Mouse (Mus musculus) G1E (cell line): ENCODE measurements around the gene Itpr3. TPM values are rescaled to one million over a fixed set of nuclear protein-coding genes. Genes with fewer than 3 reads are reported as not detected.

Experiments
- ATAC-seq: 2 replicates; pipeline ENCODE4 v1.8.0; 2016; ENCODE audit warnings: mild to moderate bottlenecking; ENCODE audit not compliant: insufficient number of reproducible peaks, poor library complexity, low FRiP score, severe bottlenecking; ENCODE audit errors: extremely low read depth
- DNase-seq: peaks from one replicate; pipeline ENCODE4 v3.0.0; 2012; ENCODE audit warnings: low spot score
- H3K27me3 ChIP-seq: 2 replicates; pipeline ENCODE4 v1.6.1; 2012; ENCODE audit warnings: mild to moderate bottlenecking, low read length, inconsistent platforms; ENCODE audit not compliant: insufficient read depth
- H3K36me3 ChIP-seq: replicated peaks from 2 replicates; pipeline ENCODE3; 2012; ENCODE audit warnings: mild to moderate bottlenecking, inconsistent platforms
- H3K4me1 ChIP-seq: 2 replicates; pipeline ENCODE4 v1.6.1; 2012; ENCODE audit warnings: low read depth, low read length, inconsistent platforms, mixed read lengths; ENCODE audit not compliant: insufficient read depth
- H3K4me3 ChIP-seq: 2 replicates; pipeline ENCODE4 v1.5.1; 2012; ENCODE audit warnings: low read depth, mild to moderate bottlenecking, inconsistent platforms, low read length, moderate library complexity, mixed read lengths
- H3K9me3 ChIP-seq: replicated peaks from 2 replicates; pipeline ENCODE4 v1.6.1; 2012; ENCODE audit warnings: inconsistent platforms
- CTCF ChIP-seq: IDR thresholded peaks from 2 replicates; pipeline ENCODE4 v1.5.1; 2012; ENCODE audit warnings: low read depth, low read length, inconsistent platforms, mixed read lengths
- GATA1 ChIP-seq: IDR thresholded peaks from 2 replicates; pipeline ENCODE4 v1.6.1; 2012; ENCODE audit warnings: borderline replicate concordance, low read length, inconsistent platforms, mixed read lengths
- GATA2 ChIP-seq: IDR thresholded peaks from 2 replicates; pipeline ENCODE4 v1.6.1; 2012; ENCODE audit warnings: low read depth, low read length, inconsistent platforms, borderline replicate concordance
- POLR2AphosphoS5 ChIP-seq: IDR thresholded peaks from 2 replicates; pipeline ENCODE4 v1.6.1; 2012; ENCODE audit warnings: low read depth, low read length, inconsistent platforms; ENCODE audit not compliant: insufficient replicate concordance
- TAL1 ChIP-seq: conservative IDR thresholded peaks from 2 replicates; pipeline ENCODE4 v1.6.1; 2012; ENCODE audit warnings: low read depth, low read length, inconsistent platforms, mixed read lengths
- polyA plus RNA-seq: library from polyadenylated mRNA; stranded (reverse); fragments of >175 nt; gene quantifications from 2 replicates; pipeline ENCODE4 v1.2.3, GENCODE M21; 2012
- total RNA-seq, 2 experiments: library from RNA; stranded (forward) in 1 of 2; stranded (reverse) in 1 of 2; fragments of 200-1000 nt in 1 of 2; fragments of >200 nt in 1 of 2; fragmentation: Nextera tagmentation in 1 of 2; gene quantifications; 2 replicates each; pipeline ENCODE4 v1.2.3; 2014 to 2017

The Itpr3 gene
- total and polyA plus RNA-seq, 3 experiments, result 3.2 to 6.9 (median 4.9) TPM

DNA sequence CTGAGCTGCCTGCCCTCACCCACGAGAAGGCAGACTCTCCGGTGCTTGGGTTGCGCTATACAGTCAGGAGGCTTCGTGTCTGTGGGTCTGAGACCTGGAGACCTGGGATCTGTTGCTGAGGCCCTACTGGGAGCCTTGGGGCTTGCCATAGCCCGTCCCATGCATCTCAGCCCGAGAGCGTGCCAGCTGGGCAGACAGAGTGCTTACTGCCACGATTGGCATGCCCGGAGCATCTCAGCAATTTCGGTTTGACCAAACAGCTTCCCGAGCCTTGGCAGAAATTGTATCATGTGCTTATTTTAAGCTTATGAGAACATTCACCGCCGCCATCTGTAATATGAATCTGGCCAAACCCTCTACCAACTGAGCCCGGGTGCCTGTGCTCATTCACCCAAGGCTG is 97.2 kb downstream of the Itpr3 start:
- peaks cover 71% of the 10 kb centered on the region for H3K4me1 ChIP-seq

DNA sequence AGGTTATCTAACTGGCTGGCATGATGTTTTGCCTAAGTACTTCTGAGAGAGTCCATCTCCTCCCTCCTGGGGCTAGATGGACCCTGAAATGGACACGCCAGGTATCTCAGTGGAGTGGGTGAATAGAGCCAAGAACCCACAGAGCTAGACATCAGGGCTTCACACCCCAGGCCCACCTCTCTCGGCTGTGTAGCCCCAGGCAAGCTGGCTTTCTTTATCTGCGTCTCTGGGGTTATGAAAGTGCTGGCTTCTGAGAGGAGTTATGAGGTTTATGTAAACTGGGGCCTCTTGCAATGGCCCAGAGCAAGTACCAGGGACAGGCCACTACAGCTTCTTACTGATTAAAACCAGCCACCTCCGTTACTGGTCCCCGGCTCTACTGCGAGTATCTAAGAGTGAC is 97.8 kb downstream of the Itpr3 start:
- Histone ChIP-seq H3K4me1 (peaks cover 68% of the 10 kb centered on the region), H3K9me3 (peaks cover 21% of the 10 kb centered on the region), H3K4me3 (no peak overlapping the region), H3K27me3 (peaks cover 21% of the 10 kb centered on the region), H3K36me3 (no peaks in the 10 kb centered on the region)
- TF ChIP-seq POLR2AphosphoS5 (no peak), GATA1 (no peak), TAL1 (no peak), CTCF (no peak), GATA2 (no peak)
- ATAC-seq, result no peak
- DNase-seq, result no peak

More for the DNA sequence above, 97.2 kb downstream of the Itpr3 start:
- peaks cover 24% of the 10 kb centered on the region for H3K27me3 ChIP-seq
- no peaks in the 10 kb centered on the region for H3K36me3 ChIP-seq
- TF ChIP-seq GATA1 (no peak), CTCF (no peak), TAL1 (no peak), POLR2AphosphoS5 (no peak), GATA2 (no peak)
- ATAC-seq, result no peak
- H3K9me3 ChIP-seq, result peaks cover 21% of the 10 kb centered on the region
- H3K4me3 ChIP-seq, result no peak overlapping the region
- no peak for DNase-seq

DNA sequence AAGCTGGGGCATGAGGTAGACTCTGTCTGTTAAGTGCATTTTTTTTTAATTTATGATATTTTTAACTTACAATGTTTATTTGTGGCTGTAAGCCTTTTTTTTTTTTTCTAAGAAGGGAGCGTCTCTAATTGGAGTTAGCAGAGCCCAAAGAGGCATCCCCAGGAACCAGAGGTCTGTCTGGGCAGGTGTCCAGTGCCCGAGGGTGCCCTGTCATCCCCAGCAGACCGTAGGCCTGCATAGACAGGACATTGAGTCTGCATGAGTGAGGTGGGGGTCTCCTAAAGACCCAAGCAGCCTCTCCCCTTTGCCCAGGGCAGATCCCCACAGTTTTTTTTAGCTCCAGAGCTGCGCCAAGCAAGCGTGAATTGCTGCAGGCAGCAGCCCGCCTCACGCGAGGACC is 98.6 kb downstream of the Itpr3 start:
- H3K4me1 ChIP-seq, result peaks cover 65% of the 10 kb centered on the region
- H3K9me3 ChIP-seq, result peaks cover 21% of the 10 kb centered on the region
- H3K4me3 ChIP-seq, result no peak overlapping the region
- DNase-seq, result no peak
- TF ChIP-seq POLR2AphosphoS5, result no peak
- TF ChIP-seq GATA1, result no peak
- no peak for ATAC-seq
- H3K27me3 ChIP-seq, result peaks cover 28% of the 10 kb centered on the region
- H3K36me3 ChIP-seq, result no peaks in the 10 kb centered on the region

DNA sequence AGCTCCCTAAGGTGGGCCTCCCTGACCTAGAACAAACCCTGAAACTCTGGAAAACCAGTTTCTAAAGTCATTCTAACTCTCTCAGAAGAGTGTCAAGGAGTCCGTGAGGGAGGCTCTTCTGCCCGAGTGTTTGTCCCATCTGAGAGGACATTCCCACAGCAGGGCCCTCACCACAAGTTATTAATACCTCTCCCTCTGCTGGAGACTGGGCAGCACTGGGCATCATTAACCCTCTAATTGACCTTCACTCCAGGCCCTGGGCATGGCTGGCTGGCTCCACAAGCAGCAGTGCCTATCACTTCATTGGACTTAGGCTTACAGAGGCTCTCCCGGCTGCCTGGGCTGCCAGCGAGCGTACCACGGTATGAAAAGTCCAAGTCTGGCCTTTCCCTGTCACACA is 101.3 kb downstream of the Itpr3 start:
- H3K36me3 ChIP-seq, result no peaks in the 10 kb centered on the region
- TF ChIP-seq POLR2AphosphoS5, result no peak
- no peak for TF ChIP-seq CTCF
- no peak for TF ChIP-seq GATA2
- no peak for TF ChIP-seq GATA1
- TF ChIP-seq TAL1, result no peak
- ATAC-seq, result no peak
- no peak overlapping the region for H3K4me3 ChIP-seq
- H3K27me3 ChIP-seq, result peaks cover 37% of the 10 kb centered on the region
- no peak for DNase-seq
- H3K9me3 ChIP-seq, result peaks cover 19% of the 10 kb centered on the region
- H3K4me1 ChIP-seq, result peaks cover 42% of the 10 kb centered on the region

DNA sequence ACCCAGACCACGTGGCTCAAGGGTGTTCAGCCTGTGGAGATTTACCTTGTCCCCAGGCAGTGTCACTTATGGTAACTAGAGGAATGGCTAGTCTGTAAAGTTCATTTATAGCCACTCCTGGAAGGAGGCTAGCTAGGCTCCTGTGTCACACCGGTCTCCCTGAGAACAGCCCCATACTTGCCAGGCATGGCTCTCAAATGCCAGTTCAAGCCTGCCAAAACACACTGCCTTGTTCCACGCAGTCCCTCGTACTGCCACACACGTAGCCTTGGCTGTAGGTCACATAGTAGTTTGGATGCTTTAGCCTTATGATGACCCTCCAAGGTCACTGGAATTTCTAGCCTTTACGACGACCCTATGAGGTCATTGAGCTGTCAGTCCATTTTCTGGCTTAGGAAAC is 102.1 kb downstream of the Itpr3 start:
- Histone ChIP-seq H3K9me3 (peaks cover 12% of the 10 kb centered on the region), H3K4me1 (peaks cover 35% of the 10 kb centered on the region), H3K27me3 (peaks cover 38% of the 10 kb centered on the region), H3K4me3 (no peak overlapping the region), H3K36me3 (no peaks in the 10 kb centered on the region)
- no peak for DNase-seq
- TF ChIP-seq GATA2 (no peak), CTCF (no peak), GATA1 (no peak), TAL1 (no peak), POLR2AphosphoS5 (no peak)
- ATAC-seq, result no peak

DNA sequence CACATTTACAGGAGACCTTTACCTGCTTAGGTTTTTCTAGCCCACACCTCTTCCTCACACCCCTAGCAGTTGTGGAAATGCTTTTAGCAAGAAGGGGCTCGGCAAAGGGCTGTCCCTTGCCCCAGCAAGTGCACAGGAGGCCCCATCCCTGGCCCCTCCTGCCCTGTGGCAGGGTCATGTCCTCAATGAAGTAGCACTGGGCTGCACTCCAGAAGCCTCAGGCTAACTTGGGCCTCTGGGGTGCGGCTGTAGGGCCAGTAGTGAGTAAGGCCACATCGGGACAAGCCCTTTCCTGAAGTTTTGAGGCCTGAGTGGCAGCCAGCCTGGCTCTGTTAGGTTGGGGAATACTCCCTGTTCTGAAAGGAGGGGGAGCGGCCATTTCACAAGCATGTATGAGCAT is 103.8 kb downstream of the Itpr3 start:
- Histone ChIP-seq H3K4me1 (peaks cover 43% of the 10 kb centered on the region), H3K4me3 (no peak overlapping the region), H3K36me3 (no peaks in the 10 kb centered on the region), H3K27me3 (peaks cover 40% of the 10 kb centered on the region), H3K9me3 (no peaks in the 10 kb centered on the region)
- ATAC-seq (no peak), DNase-seq (no peak)
- TF ChIP-seq POLR2AphosphoS5, result no peak
- TF ChIP-seq CTCF, result no peak
- TF ChIP-seq GATA1, result no peak
- no peak for TF ChIP-seq TAL1

DNA sequence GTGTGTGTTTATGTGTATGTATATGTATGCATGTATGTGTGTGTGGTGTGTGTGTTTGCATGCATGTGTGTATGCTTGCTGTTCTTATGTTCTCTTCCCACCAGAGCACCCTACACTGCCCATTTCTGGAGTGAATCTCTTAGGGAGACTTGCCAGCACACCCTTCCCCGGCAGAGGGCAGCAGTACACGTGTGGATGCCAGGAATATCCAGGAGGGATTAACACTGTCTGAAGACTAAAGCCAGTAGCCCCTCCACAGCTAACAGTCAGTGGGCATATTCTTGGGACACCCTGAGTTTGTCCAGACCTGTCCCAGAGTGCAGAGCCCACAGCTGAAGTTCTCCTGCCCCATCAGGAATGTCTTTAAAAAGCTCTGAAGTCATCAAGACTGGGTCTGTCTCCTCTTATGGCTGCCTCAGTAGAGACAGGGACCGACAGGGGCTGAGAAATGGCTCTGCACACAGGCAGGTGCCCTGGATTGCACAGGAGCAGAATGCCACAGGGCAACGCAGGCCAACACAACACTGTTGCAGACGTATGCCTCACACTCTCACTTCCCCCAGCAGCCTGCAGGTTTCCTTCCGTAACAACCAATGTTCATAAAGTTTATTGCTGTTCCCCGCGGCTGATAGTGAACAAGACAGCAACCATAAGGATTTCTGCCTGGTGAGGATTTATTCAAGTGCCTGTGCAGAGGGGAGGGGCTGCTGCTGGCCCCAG is 108.1 kb downstream of the Itpr3 start:
- TF ChIP-seq TAL1, result no peak

More for the DNA sequence above, 108.1 kb downstream of the Itpr3 start:
- Histone ChIP-seq H3K4me3 (no peak overlapping the region), H3K36me3 (no peaks in the 10 kb centered on the region), H3K27me3 (peaks cover 41% of the 10 kb centered on the region; the same call in 1 of the 2 replicates), H3K4me1 (peaks cover 28% of the 10 kb centered on the region), H3K9me3 (no peaks in the 10 kb centered on the region)
- ATAC-seq, result no peak
- no peak for DNase-seq
